23 mouse cellular contexts compared by ENCODE assay signal in genomic region chr5:67440563-67440962, GRCm38 (mm10). TPM values are rescaled to one million over a fixed set of nuclear protein-coding genes. Genes with fewer than 3 reads are reported as not detected.
DNase-seq lines count a peak whose midpoint lies in the region; ATAC-seq and TF ChIP-seq lines count a peak whose summit lies in the region.
"Had no signal": no experiment of that assay in that cellular context is flagged by ENCODE, and none has a peak within 500 bp of the region (broad histone marks: within the 10 kb centered on the region; RNA-seq: fewer than 3 reads in every experiment).

No protein-coding gene starts in this region.

- no peak for DNase-seq in limb, embryonic 10.5 days (ENCODE audit: low spot score)
- peak; percentile 49 for DNase-seq in NIH3T3 (ENCODE audit: low read depth)
- DNase-seq in limb, embryonic 14.5 days (ENCODE audit: low spot score) = peak; percentile 65
- DNase-seq: adrenal gland, postnatal 14 days; cerebellum, adult 11-12 months; cerebellum, adult 9-11 months; kidney, adult 9 months; kidney, postnatal 14 days; layer of hippocampus, adult 9-11 months; lung, postnatal 36 days; spleen, adult 18-20 months had no signal

- 0 out of 2 replicates have a peak, but pooled peaks have one; percentile 20 for ATAC-seq in heart, embryonic 14.5 days (ENCODE audit: insufficient number of reproducible peaks, insufficient read depth, low FRiP score, low read depth)
- ATAC-seq in heart, embryonic 12.5 days (ENCODE audit: insufficient number of reproducible peaks, low FRiP score) = no peak
- ATAC-seq in limb, embryonic 13.5 days (ENCODE audit: low FRiP score, low read depth) = peak; percentile 28; the same call in 1 of the 2 replicates
- peak; percentile 26; the same call in 1 of the 2 replicates for ATAC-seq in limb, embryonic 14.5 days (ENCODE audit: low FRiP score, low read depth)
- ATAC-seq in neural tube, embryonic 15.5 days (ENCODE audit: low FRiP score) = no peak
- ATAC-seq in kidney, embryonic 14.5 days (ENCODE audit: low FRiP score, low TSS enrichment) = no peak
- ATAC-seq: forebrain, embryonic 13.5 days; intestine, postnatal 0 days; midbrain, embryonic 16.5 days had no signal

- H3K9me3 ChIP-seq in heart, embryonic 14.5 days (ENCODE audit: control insufficient read depth, low read length) = no peaks in the 10 kb centered on the region
- no peaks in the 10 kb centered on the region for H3K9me3 ChIP-seq in heart, embryonic 12.5 days (replicated peaks)
- H3K9me3 ChIP-seq in limb, embryonic 13.5 days = no peaks in the 10 kb centered on the region
- H3K9me3 ChIP-seq in limb, embryonic 10.5 days (replicated peaks) = no peaks in the 10 kb centered on the region
- H3K9me3 ChIP-seq in limb, embryonic 14.5 days (ENCODE audit: control insufficient read depth, low read length) = no peaks in the 10 kb centered on the region
- no peaks in the 10 kb centered on the region for H3K9me3 ChIP-seq in neural tube, embryonic 15.5 days (replicated peaks)
- no peaks in the 10 kb centered on the region for H3K9me3 ChIP-seq in kidney, embryonic 14.5 days (ENCODE audit: control insufficient read depth, low read length)
- H3K9me3 ChIP-seq: forebrain, embryonic 13.5 days had no signal

- peaks cover 2 to 14% of the 10 kb centered on the region in 2 experiments for H3K4me1 ChIP-seq in heart, embryonic 14.5 days (ENCODE audit: control insufficient read depth in 2 of 2, insufficient read depth in 2 of 2, low read length in 2 of 2)
- H3K4me1 ChIP-seq in heart, embryonic 12.5 days (replicated peaks) = peaks cover 29% of the 10 kb centered on the region
- peaks cover 7% of the 10 kb centered on the region; the same call in 1 of the 2 replicates for H3K4me1 ChIP-seq in limb, embryonic 13.5 days
- H3K4me1 ChIP-seq in limb, embryonic 10.5 days = peaks cover 9% of the 10 kb centered on the region
- no peaks in the 10 kb centered on the region for H3K4me1 ChIP-seq in limb, embryonic 14.5 days (ENCODE audit: control insufficient read depth, insufficient read depth, low read length)
- peaks cover 9% of the 10 kb centered on the region; the same call in 1 of the 2 replicates for H3K4me1 ChIP-seq in neural tube, embryonic 15.5 days
- H3K4me1 ChIP-seq in kidney, embryonic 14.5 days (ENCODE audit: control insufficient read depth, insufficient read depth, low read length) = no peaks in the 10 kb centered on the region

- H3K36me3 ChIP-seq in heart, embryonic 14.5 days (ENCODE audit: control insufficient read depth, insufficient read depth, low read length) = no peaks in the 10 kb centered on the region
- no peaks in the 10 kb centered on the region for H3K36me3 ChIP-seq in heart, embryonic 12.5 days
- H3K36me3 ChIP-seq in limb, embryonic 13.5 days = no peaks in the 10 kb centered on the region
- H3K36me3 ChIP-seq in limb, embryonic 10.5 days = no peaks in the 10 kb centered on the region
- H3K36me3 ChIP-seq in limb, embryonic 14.5 days (ENCODE audit: control insufficient read depth, insufficient read depth, low read length) = no peaks in the 10 kb centered on the region
- no peaks in the 10 kb centered on the region for H3K36me3 ChIP-seq in neural tube, embryonic 15.5 days
- no peaks in the 10 kb centered on the region for H3K36me3 ChIP-seq in kidney, embryonic 14.5 days (ENCODE audit: control insufficient read depth, insufficient read depth, low read length)

- no peaks in the 10 kb centered on the region for H3K27me3 ChIP-seq in heart, embryonic 14.5 days (ENCODE audit: control insufficient read depth, insufficient read depth, low read length)
- H3K27me3 ChIP-seq in heart, embryonic 12.5 days (replicated peaks) = no peaks in the 10 kb centered on the region
- H3K27me3 ChIP-seq in limb, embryonic 13.5 days = no peaks in the 10 kb centered on the region
- 0 out of 2 replicates have a peak, but pooled peaks cover 5% of the 10 kb centered on the region for H3K27me3 ChIP-seq in limb, embryonic 10.5 days (ENCODE audit: low read depth, poor library complexity, severe bottlenecking)
- no peaks in the 10 kb centered on the region for H3K27me3 ChIP-seq in limb, embryonic 14.5 days (ENCODE audit: control insufficient read depth, insufficient read depth, low read length)
- no peaks in the 10 kb centered on the region for H3K27me3 ChIP-seq in neural tube, embryonic 15.5 days (replicated peaks)
- no peaks in the 10 kb centered on the region for H3K27me3 ChIP-seq in kidney, embryonic 14.5 days (ENCODE audit: control insufficient read depth, insufficient read depth, low read length)
- H3K27me3 ChIP-seq: CH12.LX; forebrain, embryonic 13.5 days had no signal

- H3K4me3 ChIP-seq in heart, embryonic 14.5 days (ENCODE audit: control insufficient read depth in 1 of 2, insufficient read depth in 1 of 2, low read depth in 1 of 2, low read length in 2 of 2) = no peak overlapping the region
- no peak overlapping the region for H3K4me3 ChIP-seq in heart, embryonic 12.5 days
- no peak overlapping the region for H3K4me3 ChIP-seq in limb, embryonic 13.5 days
- H3K4me3 ChIP-seq in limb, embryonic 10.5 days = no peak overlapping the region
- H3K4me3 ChIP-seq in limb, embryonic 14.5 days (replicated peaks; ENCODE audit: low read length) = no peak overlapping the region
- H3K4me3 ChIP-seq in neural tube, embryonic 15.5 days (replicated peaks) = no peak overlapping the region
- no peak overlapping the region for H3K4me3 ChIP-seq in kidney, embryonic 14.5 days (ENCODE audit: low read length)
- H3K4me3 ChIP-seq: forebrain, embryonic 13.5 days had no signal

- H3K27ac ChIP-seq in heart, embryonic 14.5 days (replicated peaks in 1 of 2; ENCODE audit: control insufficient read depth in 1 of 2, insufficient read depth in 1 of 2, low read depth in 2 of 2, low read length in 2 of 2) = no peak overlapping the region
- no peak overlapping the region for H3K27ac ChIP-seq in heart, embryonic 12.5 days (ENCODE audit: poor library complexity, severe bottlenecking)
- no peak overlapping the region for H3K27ac ChIP-seq in limb, embryonic 13.5 days
- H3K27ac ChIP-seq in limb, embryonic 10.5 days = no peak overlapping the region
- H3K27ac ChIP-seq in limb, embryonic 14.5 days (replicated peaks; ENCODE audit: low read depth, low read length) = no peak overlapping the region
- H3K27ac ChIP-seq in neural tube, embryonic 15.5 days (replicated peaks) = no peak overlapping the region
- H3K27ac ChIP-seq in kidney, embryonic 14.5 days (ENCODE audit: low read depth, low read length) = no peak overlapping the region
- H3K27ac ChIP-seq: forebrain, embryonic 13.5 days; hindbrain, embryonic 14.5 days had no signal

- 71% methylated on average over 8 of the region's 8 CpGs for WGBS in heart, embryonic 14.5 days
- WGBS in heart, embryonic 12.5 days = 77% methylated on average over 8 of the region's 8 CpGs
- WGBS in limb, embryonic 13.5 days = 84% methylated on average over 8 of the region's 8 CpGs
- WGBS in limb, embryonic 10.5 days = 94% methylated on average over 8 of the region's 8 CpGs
- 71% methylated on average over 8 of the region's 8 CpGs for WGBS in limb, embryonic 14.5 days
- 92% methylated on average over 8 of the region's 8 CpGs for whole genome bisulfite sequencing in neural tube, embryonic 15.5 days
- WGBS in kidney, embryonic 14.5 days = 87% methylated on average over 8 of the region's 8 CpGs

- no peak overlapping the region for H3K4me2 ChIP-seq in heart, embryonic 14.5 days (ENCODE audit: low read length)
- no peak overlapping the region for H3K4me2 ChIP-seq in heart, embryonic 12.5 days
- H3K4me2 ChIP-seq in limb, embryonic 13.5 days (replicated peaks) = no peak overlapping the region
- H3K4me2 ChIP-seq in limb, embryonic 14.5 days (replicated peaks; ENCODE audit: low read depth, low read length, severe bottlenecking) = no peak overlapping the region
- H3K4me2 ChIP-seq in neural tube, embryonic 15.5 days = no peak overlapping the region
- no peak overlapping the region for H3K4me2 ChIP-seq in kidney, embryonic 14.5 days (replicated peaks; ENCODE audit: low read depth, low read length)
- H3K4me2 ChIP-seq: forebrain, embryonic 13.5 days; hindbrain, embryonic 14.5 days; liver, embryonic 11.5 days; midbrain, embryonic 11.5 days had no signal

- no peak for TF ChIP-seq POLR2A in limb, embryonic 14.5 days (IDR thresholded peaks at IDR 0.05; ENCODE audit: borderline replicate concordance, extremely low read depth, insufficient read depth, insufficient read length)

- no peak overlapping the region for H3K9ac ChIP-seq in heart, embryonic 14.5 days (ENCODE audit: low read length)
- no peak overlapping the region for H3K9ac ChIP-seq in heart, embryonic 12.5 days
- H3K9ac ChIP-seq in limb, embryonic 13.5 days = no peak overlapping the region
- H3K9ac ChIP-seq in limb, embryonic 14.5 days (ENCODE audit: low read depth, low read length, severe bottlenecking) = no peak overlapping the region
- no peak overlapping the region for H3K9ac ChIP-seq in neural tube, embryonic 15.5 days (replicated peaks)
- no peak overlapping the region for H3K9ac ChIP-seq in kidney, embryonic 14.5 days (ENCODE audit: low read depth, low read length)
- H3K9ac ChIP-seq: forebrain, embryonic 13.5 days; hindbrain, embryonic 14.5 days had no signal

RNA-seq across cellular contexts. Expression of gene Bend4, which starts 12.5 kb away (rescaled TPM):
- 18.9 and 20.5 TPM in 2 replicates for polyA plus RNA-seq in heart, embryonic 14.5 days (2014; fragmentation: Nextera tagmentation; extraction: Ambion mirVana)
- polyA plus RNA-seq in heart, embryonic 12.5 days (2016; fragmentation: Nextera tagmentation; extraction: Ambion mirVana) = 19.8 and 20.8 TPM in 2 replicates
- polyA plus RNA-seq in limb, embryonic 13.5 days (2015; fragmentation: Nextera tagmentation; extraction: Ambion mirVana) = 4.9 and 5.3 TPM in 2 replicates
- 15.3 and 18.2 TPM in 2 replicates for polyA plus RNA-seq in limb, embryonic 10.5 days (2016; fragmentation: Nextera tagmentation; extraction: Ambion mirVana)
- polyA plus RNA-seq in limb, embryonic 14.5 days (2012; rRNA removed) = 2.1 and 2.5 TPM in 2 replicates
- 3.6 and 4.0 TPM in 2 replicates for polyA plus RNA-seq in limb, embryonic 14.5 days (2014; fragmentation: Nextera tagmentation; extraction: Ambion mirVana)
- 10.4 and 12.1 TPM in 2 replicates for polyA plus RNA-seq in neural tube, embryonic 15.5 days (2015; fragmentation: Nextera tagmentation; extraction: Ambion mirVana)
- 9.7 and 11.6 TPM in 2 replicates for polyA plus RNA-seq in kidney, embryonic 14.5 days (2014; fragmentation: Nextera tagmentation; extraction: Ambion mirVana)

Comparison
In these comparisons a context has a peak if more than half of its experiments do, and no peak if none do; other contexts are left out.
1. ATAC-seq: peak in heart, embryonic 14.5 days (single experiment), limb, embryonic 13.5 days (single experiment) and limb, embryonic 14.5 days (single experiment); none in heart, embryonic 12.5 days (single experiment), neural tube, embryonic 15.5 days (single experiment) and kidney, embryonic 14.5 days (single experiment).